Mouse (Mus musculus) bone marrow macrophage, adult 2 months (primary cell): Measurements from ENCODE around the gene Tbl1xr1.

Source experiments
- CTCF ChIP-seq: IDR thresholded peaks from 2 replicates; pipeline ENCODE4 v1.5.1; 2012; ENCODE audit warnings: low read depth, mild to moderate bottlenecking, low read length, moderate library complexity
- POLR2A ChIP-seq: IDR thresholded peaks from 2 replicates; pipeline ENCODE4 v1.6.1; 2012; ENCODE audit warnings: mild to moderate bottlenecking, low read depth, low read length, borderline replicate concordance

DNA sequence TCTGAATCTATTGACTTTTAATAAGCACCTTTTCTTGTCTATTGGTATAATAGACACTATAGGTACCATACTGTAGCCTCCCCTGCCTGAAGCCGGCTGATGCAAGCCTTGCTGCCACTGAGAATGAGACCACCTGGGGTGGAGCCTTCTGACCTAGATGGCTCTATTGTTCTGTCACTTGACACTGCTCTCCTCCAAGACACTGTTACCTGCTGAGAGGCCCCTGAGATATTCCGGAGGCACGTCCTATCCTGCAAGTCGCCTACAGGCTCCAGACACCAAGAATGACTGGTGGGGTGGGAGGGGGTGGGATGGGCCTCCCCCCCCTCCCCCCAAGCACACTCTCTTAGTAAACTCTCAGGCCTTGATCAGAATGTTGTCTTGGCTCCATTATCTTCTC, 38.4 kb upstream of the Tbl1xr1 start:
- TF ChIP-seq POLR2A (no peak), CTCF (no peak)
